Mouse (Mus musculus): ENCODE measurements around the gene Stat1.

DNA sequence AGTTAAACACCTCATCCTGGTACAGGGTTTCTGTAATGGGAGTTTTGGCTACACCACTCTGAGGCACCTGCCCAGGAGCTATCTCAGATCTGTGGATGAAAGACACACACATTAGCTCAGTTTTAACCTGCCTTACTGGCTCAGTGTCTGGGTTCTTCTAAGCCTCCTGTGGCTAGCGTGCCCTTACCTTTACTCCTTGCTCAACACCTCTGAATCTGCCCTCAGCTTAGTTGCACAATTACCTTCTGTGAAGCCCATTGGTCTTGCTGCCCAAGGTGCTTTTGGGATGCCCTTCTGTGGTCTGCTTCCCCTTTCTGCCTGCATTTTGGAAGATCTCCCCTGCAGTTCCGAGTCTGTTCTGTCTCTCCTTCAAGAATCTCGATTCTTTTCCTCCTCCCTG, 5.6 kb downstream of the Stat1 start:
- TF ChIP-seq CTCF (conservative IDR thresholded peaks at IDR 0.05; ENCODE audit: low read length) (no peak), POU5F1 (IDR thresholded peaks at IDR 0.05; ENCODE audit: borderline replicate concordance, low read length) (no peak)
